Mouse (Mus musculus): ENCODE data around the gene Tnrc6c.
"Not testable (repeated sequence)": the region's sequence is repeated elsewhere in the genome, so short reads cannot be mapped to it uniquely, and the experiment has no call there.

Gene Tnrc6c

GRCm38 (mm10) chr11:117769683-117770047 lies 115.6 kb downstream of the Tnrc6c start:
- DNase-seq (ENCODE audit: low spot score in 2 of 2), result no peak

GRCm38 (mm10) chr11:117770407-117770806 lies 116.3 kb downstream of the Tnrc6c start:
- no peak for DNase-seq (ENCODE audit: low spot score in 2 of 2)

GRCm38 (mm10) chr11:117772352-117772751 lies 118.3 kb downstream of the Tnrc6c start:
- DNase-seq (ENCODE audit: low spot score in 2 of 2), result no peak

GRCm38 (mm10) chr11:117774925-117775324 lies 120.8 kb downstream of the Tnrc6c start:
- DNase-seq (ENCODE audit: low spot score in 2 of 2), result no peak

- DNase-seq (ENCODE audit: low spot score in 2 of 2), result no peak
Observed at GRCm38 (mm10) chr11:117775540-117775939, 121.5 kb downstream of the Tnrc6c start.

GRCm38 (mm10) chr11:117776085-117776792 lies 122.2 kb downstream of the Tnrc6c start:
- DNase-seq (ENCODE audit: low spot score in 2 of 2), result no peak

- peak in 1 of 2 experiments; percentile 43 for DNase-seq (ENCODE audit: low spot score in 2 of 2)
Observed at GRCm38 (mm10) chr11:117777111-117777510, 123.0 kb downstream of the Tnrc6c start.

GRCm38 (mm10) chr11:117778031-117778430 lies 123.9 kb downstream of the Tnrc6c start:
- no peak for DNase-seq (ENCODE audit: low spot score in 2 of 2)

GRCm38 (mm10) chr11:117778851-117779433 lies 124.9 kb downstream of the Tnrc6c start:
- DNase-seq (ENCODE audit: low spot score in 2 of 2), result peak; percentile 19 to 31

GRCm38 (mm10) chr11:117779434-117780198 lies 125.5 kb downstream of the Tnrc6c start:
- peak; percentile 49 to 52 for DNase-seq (ENCODE audit: low spot score in 2 of 2)

- no peak for DNase-seq (ENCODE audit: low spot score in 2 of 2)
Observed at GRCm38 (mm10) chr11:117780199-117780515, 126.1 kb downstream of the Tnrc6c start.

GRCm38 (mm10) chr11:117780582-117781111 lies 126.6 kb downstream of the Tnrc6c start:
- DNase-seq (ENCODE audit: low spot score in 2 of 2), result peak; percentile 91 to 96

- DNase-seq (ENCODE audit: low spot score in 2 of 2), result peak; percentile 83 to 87
Observed at GRCm38 (mm10) chr11:117781199-117781821, 127.2 kb downstream of the Tnrc6c start.

GRCm38 (mm10) chr11:117781993-117782704 lies 128.1 kb downstream of the Tnrc6c start, which contains the start of the genes Tmc8 and Tmc6:
Tmc8 (plus strand) TSS chr11:117782076.
Tmc6 (minus strand) TSS chr11:117782198.
- DNase-seq (ENCODE audit: low spot score in 2 of 2), result peak; percentile 93 to 94

GRCm38 (mm10) chr11:117782705-117783034 lies 128.6 kb downstream of the Tnrc6c start:
- no peak for DNase-seq (ENCODE audit: low spot score in 2 of 2)

- peak; percentile 96 to 97 for DNase-seq (ENCODE audit: low spot score in 2 of 2)
Observed at GRCm38 (mm10) chr11:117783089-117783488, 129.0 kb downstream of the Tnrc6c start.

GRCm38 (mm10) chr11:117783683-117784309 lies 129.7 kb downstream of the Tnrc6c start:
- peak; percentile 34 to 43 for DNase-seq (ENCODE audit: low spot score in 2 of 2)

- DNase-seq (ENCODE audit: low spot score in 2 of 2), result peak; percentile 55 to 73
Observed at GRCm38 (mm10) chr11:117786294-117786693, 132.2 kb downstream of the Tnrc6c start.

- DNase-seq (ENCODE audit: low spot score in 2 of 2), result not testable (repeated sequence)
Observed at GRCm38 (mm10) chr11:117788481-117788880, 134.4 kb downstream of the Tnrc6c start.

- peak; percentile 42 to 69 for DNase-seq (ENCODE audit: low spot score in 2 of 2)
Observed at GRCm38 (mm10) chr11:117790286-117790685, 136.2 kb downstream of the Tnrc6c start.
